Mouse (Mus musculus): Measurements from ENCODE around the gene Alg14.

Alg14 gene

DNA sequence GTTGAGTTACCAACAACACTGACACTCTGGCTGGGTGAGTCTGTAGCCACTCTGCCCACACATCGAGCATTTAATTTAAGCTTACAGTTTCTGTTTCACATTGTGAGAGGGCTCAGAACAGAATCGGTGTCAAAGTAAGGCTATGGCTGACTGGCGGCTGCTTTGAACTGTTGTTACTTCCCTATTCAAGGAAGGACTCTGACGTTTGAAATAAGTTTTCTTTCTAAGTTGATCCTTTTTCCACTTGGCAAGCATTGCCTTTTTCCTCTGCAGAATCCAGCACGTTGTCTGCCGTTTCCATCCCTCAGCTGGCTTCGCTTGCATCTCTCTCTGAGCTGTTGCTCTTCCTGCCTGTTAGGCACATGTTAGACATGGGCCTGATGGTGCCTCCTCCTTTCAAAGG lies 38.7 kb downstream of the Alg14 start:
- DNase-seq (ENCODE audit: low read depth in 1 of 2, low spot score in 2 of 2) = peak in 1 of 2 experiments; percentile 4

- DNase-seq (ENCODE audit: low read depth in 1 of 2, low spot score in 2 of 2) = no peak
These were observed 44.8 kb downstream of the Alg14 start for GRCm38 (mm10) chr3:121336234-121336890.

DNA sequence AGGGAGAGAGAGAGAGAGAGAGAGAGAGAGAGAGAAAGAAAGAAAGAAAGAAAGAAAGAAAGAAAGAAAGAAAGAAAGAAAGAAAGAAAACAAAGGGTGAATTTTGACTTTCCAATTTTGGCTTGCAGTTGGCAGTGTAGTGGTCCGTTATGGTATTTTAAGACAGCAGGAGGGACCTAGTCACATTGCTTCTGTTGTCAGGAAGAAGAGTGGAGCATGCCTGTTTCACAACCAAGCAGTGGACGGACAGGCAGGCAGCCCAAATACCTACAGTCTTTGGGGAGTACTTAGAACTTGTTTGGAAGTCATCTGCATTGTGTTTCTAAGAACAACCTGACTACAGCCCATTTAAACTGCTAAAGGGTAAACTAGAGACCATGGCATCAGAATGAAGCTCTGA lies 47.1 kb downstream of the Alg14 start:
- DNase-seq (ENCODE audit: low read depth in 1 of 2, low spot score in 2 of 2) = no peak

DNA sequence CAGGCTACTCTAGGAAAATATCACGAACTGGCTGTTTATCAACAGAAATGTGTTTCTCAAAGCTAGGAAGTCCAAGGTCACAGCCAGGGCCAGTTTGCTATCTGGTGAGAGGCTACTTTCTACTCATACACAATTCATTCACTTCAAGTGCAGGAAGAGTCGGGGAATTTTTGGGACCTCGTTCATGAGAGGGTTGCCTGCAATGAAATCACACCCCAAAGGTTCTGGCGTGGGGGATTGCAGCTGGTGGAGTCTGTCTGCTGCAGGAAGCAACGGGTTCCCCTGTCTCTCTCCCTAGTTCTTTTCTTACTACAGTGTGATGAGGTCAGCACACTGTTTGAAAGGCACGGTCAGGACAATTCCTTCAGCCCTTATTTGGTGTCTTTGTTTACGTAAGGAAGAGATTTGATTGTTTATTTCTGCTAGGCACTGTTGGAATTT lies 48.8 kb downstream of the Alg14 start:
- no peak for DNase-seq (ENCODE audit: low read depth in 1 of 2, low spot score in 2 of 2)

- no peak for DNase-seq (ENCODE audit: low read depth in 1 of 2, low spot score in 2 of 2)
These were observed 51.7 kb downstream of the Alg14 start for GRCm38 (mm10) chr3:121343224-121343623.

GRCm38 (mm10) chr3:121344056-121344945 lies 52.7 kb downstream of the Alg14 start:
- DNase-seq (ENCODE audit: low read depth in 1 of 2, low spot score in 2 of 2) = no peak

DNA sequence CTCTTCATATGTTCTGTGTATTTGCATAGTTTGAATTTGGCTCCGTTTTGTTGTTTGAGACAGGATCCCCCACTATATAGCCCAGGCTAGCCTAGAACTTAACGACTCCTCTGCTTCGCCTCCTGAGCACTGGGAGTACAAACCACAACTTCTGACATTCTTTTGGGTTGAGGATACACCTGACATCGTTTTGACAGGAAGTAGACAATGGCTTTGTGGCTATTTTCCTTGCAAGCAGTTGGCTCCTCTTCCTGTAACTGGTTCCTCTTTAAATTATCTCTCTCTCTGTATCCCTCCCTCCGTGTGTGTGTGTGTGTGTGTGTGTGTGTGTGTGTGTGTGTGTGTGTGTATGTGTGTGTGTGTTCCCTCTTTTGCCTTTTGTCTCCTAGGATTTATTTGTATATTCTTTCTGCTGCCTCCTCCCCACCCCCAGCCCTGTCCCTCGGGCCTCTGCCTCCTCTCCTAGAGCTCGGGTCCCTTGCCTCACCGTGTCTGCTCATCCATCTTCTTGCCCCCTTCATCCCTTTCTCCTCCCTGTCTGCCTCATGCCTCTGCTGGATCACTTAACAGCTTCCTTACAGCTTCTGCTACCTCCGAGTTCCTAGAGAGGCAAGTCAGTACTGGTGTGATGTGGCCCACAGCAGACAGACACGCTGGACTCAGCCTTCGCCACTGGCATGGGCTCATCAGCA lies 53.5 kb downstream of the Alg14 start:
- no peak for DNase-seq (ENCODE audit: low read depth in 1 of 2, low spot score in 2 of 2)

DNA sequence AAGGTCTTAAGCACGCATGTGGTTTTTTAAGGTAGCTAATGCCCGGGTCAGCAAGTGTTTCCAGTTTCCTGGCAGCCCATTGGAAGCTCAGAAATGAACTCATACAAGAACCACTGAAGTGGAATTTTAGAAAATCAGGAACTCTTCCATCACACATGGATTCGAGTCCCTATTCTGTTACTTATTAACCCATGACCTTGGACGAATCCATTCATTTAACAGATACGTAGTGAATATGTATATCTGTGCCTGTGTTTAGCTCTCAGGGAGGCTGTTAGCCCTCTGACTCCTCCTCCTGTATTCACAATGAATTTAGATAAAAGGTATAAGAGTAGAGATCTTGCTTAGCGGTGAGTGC lies 54.0 kb downstream of the Alg14 start:
- DNase-seq (ENCODE audit: low read depth in 1 of 2, low spot score in 2 of 2) = no peak

DNA sequence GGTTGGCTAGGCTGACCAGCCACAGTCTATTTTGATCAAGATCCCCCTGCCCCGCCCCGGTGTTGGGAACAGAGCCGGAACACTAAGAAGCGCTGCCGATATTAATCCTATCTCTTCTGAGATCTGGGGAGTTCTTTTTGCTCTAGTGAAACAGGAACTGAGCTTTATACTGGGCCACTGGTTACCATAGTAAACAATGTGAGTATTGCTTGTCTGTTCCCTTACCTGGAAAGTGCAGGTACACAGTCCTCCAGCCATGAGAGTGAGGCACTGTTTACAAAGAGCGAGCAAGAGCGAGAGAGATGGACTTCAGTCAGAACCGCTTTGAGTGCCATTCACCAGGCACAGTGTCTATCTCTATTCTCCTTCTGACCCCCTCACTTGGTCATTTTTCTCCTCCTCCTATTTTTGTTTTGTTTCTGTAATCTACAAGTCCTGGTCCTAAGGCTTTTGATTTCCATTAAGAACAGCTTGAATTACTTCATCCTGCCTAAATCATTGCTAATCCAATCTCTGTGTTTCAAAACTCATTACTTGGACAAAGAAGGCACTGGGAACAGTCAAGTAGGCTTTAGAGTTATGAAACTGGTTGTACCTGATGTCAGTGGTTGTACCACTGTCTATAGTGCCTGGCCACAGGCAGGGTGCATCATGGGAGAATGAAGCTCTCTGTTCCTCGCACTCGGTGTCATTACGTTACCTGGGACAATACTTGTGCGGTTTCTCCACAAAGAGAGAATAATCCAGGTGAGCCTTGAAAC lies 55.1 kb downstream of the Alg14 start:
- DNase-seq (ENCODE audit: low read depth in 1 of 2, low spot score in 2 of 2) = no peak

DNA sequence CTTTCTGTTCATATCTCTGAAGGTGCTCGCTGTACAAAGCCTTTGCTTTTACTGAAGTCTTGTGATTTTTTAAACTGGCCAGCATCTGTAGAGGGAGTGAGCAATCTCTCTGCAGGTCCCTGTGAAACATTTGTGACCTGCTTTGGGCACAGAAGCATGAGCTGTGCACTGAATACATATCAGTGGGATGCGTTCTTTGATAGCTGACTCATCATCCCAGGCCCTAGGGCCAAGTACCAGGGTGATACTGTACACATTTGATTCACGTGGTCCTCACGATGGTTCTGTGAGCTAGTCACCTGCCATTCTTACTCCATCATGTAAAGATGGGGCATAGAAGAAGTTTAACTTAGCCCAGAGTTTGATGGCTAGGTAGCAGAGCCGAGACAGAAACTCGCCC lies 57.2 kb downstream of the Alg14 start:
- no peak for DNase-seq (ENCODE audit: low read depth in 1 of 2, low spot score in 2 of 2)

GRCm38 (mm10) chr3:121349334-121350169 lies 58.0 kb downstream of the Alg14 start:
- no peak for DNase-seq (ENCODE audit: low read depth in 1 of 2, low spot score in 2 of 2)

GRCm38 (mm10) chr3:121351257-121351656 lies 59.7 kb downstream of the Alg14 start:
- no peak for DNase-seq (ENCODE audit: low read depth in 1 of 2, low spot score in 2 of 2)

DNA sequence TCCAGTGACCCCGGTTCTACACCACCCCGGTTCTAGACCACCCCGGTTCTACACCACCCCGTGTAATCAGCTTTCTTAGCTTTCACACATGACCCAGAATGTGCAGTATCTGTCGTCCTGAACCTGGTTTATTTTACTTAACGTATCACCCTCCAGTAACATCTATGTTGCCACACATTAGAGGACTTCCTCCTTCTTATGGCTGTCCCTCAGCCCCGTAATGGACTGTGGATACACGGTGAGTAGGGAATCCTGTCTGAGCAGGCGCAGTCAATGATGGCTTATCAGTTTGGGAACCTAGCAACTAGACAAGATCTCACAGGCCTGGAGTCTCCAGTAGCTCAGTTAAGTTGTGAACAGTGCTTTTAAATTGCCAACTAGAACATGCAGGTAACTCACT lies 62.7 kb downstream of the Alg14 start:
- no peak for DNase-seq (ENCODE audit: low read depth in 1 of 2, low spot score in 2 of 2)

GRCm38 (mm10) chr3:121354861-121355470 lies 63.4 kb downstream of the Alg14 start:
- no peak for DNase-seq (ENCODE audit: low read depth in 1 of 2, low spot score in 2 of 2)

DNA sequence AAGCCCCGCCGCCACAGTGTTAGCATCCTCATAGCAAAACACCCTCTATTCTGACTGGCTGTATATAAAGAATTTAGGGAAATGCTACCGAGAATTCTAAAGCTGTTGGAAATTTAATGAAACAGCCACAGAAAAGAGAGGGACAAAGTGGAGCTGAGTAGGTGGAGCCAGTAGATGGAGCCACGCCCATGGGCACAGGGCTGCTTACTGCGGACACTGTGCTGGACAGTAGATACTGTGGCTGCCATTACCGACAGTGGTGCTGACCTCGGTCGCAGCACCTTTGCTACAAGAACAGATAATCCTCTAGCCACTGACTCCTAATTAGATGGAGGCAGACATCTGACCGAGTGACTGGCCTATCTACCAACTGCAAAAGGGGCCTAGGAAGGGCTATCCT lies 64.0 kb downstream of the Alg14 start:
- no peak for DNase-seq (ENCODE audit: low read depth in 1 of 2, low spot score in 2 of 2)

- no peak for DNase-seq (ENCODE audit: low read depth in 1 of 2, low spot score in 2 of 2)
These were observed 64.5 kb downstream of the Alg14 start for GRCm38 (mm10) chr3:121356111-121356510.

GRCm38 (mm10) chr3:121357030-121357429 lies 65.5 kb downstream of the Alg14 start:
- DNase-seq (ENCODE audit: low read depth in 1 of 2, low spot score in 2 of 2) = no peak

GRCm38 (mm10) chr3:121358285-121358684 lies 66.7 kb downstream of the Alg14 start:
- no peak for DNase-seq (ENCODE audit: low read depth in 1 of 2, low spot score in 2 of 2)

DNA sequence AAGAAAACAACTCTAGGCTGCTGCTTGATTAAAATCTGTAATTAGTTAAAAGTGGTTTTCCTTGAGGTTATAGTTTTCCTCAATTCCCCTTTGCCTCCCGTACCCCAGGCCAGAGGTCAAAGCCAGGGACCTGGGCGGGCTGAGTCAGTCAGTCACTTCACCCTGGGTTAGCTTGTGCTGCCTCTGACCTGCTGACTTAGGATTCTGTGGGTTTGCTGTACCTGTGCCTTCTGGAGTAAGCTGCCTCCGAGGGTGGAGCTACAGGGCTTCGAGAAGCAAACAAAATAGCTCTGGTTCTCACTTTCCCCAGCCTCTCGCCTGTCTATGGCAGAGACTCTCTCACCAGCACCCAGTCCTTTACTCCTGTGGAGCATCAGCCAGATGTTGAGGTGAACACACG lies 67.3 kb downstream of the Alg14 start:
- no peak for DNase-seq (ENCODE audit: low read depth in 1 of 2, low spot score in 2 of 2)

GRCm38 (mm10) chr3:121359272-121359671 lies 67.7 kb downstream of the Alg14 start:
- no peak for DNase-seq (ENCODE audit: low read depth in 1 of 2, low spot score in 2 of 2)
